Mouse (Mus musculus) lung, adult 2 months (tissue): ENCODE data around the gene Igsf8.

ENCODE experiments used
- CTCF ChIP-seq: fragments of 200-500 bp; IDR thresholded peaks from 2 replicates; pipeline ENCODE4 v1.5.1; 2011; ENCODE audit warnings: mild to moderate bottlenecking, low read length, control low read depth; ENCODE audit not compliant: insufficient read depth
- POLR2A ChIP-seq: fragments of 200-500 bp; IDR thresholded peaks from 2 replicates; pipeline ENCODE4 v1.6.1; 2011; ENCODE audit warnings: low read depth, mild to moderate bottlenecking, control low read depth, low read length, borderline replicate concordance; ENCODE audit errors: extremely low read depth

- TF ChIP-seq CTCF (no peak), POLR2A (no peak)
Measured at GRCm38 (mm10) chr1:172352453-172352852, 91.0 kb downstream of the Igsf8 start.
